Mouse (Mus musculus) neural tube, embryonic 11.5 days (tissue): ENCODE data around the gene Rin3. TPM values are rescaled to one million over a fixed set of nuclear protein-coding genes. Genes with fewer than 3 reads are reported as not detected.

Experiments
- ATAC-seq: fragments of 200-750 bp; cut with Nextera tagmentation; 2 replicates; pipeline ENCODE4 v1.8.0; 2017; ENCODE audit warnings: moderate number of reproducible peaks, mild to moderate bottlenecking, moderate TSS enrichment, moderate library complexity; ENCODE audit not compliant: insufficient read depth, low FRiP score, low TSS enrichment
- DNase-seq: peaks from one replicate; pipeline ENCODE4 v3.0.0-alpha.2; 2015; ENCODE audit warnings: low spot score
- H3K27ac ChIP-seq: fragments of 300-500 bp; sonication (generic); 2 replicates; pipeline ENCODE4 v1.5.1; 2014; ENCODE audit warnings: low read depth, mild to moderate bottlenecking, low read length
- H3K27me3 ChIP-seq: fragments of 300-500 bp; sonication (generic); 2 replicates; pipeline ENCODE4 v1.6.1; 2014; ENCODE audit warnings: mild to moderate bottlenecking, low read length, mixed read lengths; ENCODE audit not compliant: control insufficient read depth, insufficient read depth
- H3K36me3 ChIP-seq: fragments of 300-500 bp; sonication (generic); 2 replicates; pipeline ENCODE4 v1.6.1; 2014; ENCODE audit warnings: mild to moderate bottlenecking, low read length, moderate library complexity, mixed read lengths; ENCODE audit not compliant: control insufficient read depth, insufficient read depth
- H3K4me1 ChIP-seq: fragments of 300-500 bp; sonication (generic); 2 replicates; pipeline ENCODE4 v1.6.1; 2014; ENCODE audit warnings: low read length, mixed read lengths; ENCODE audit not compliant: control insufficient read depth, insufficient read depth
- H3K4me2 ChIP-seq: fragments of 300-500 bp; sonication (generic); 2 replicates; pipeline ENCODE4 v1.6.1; 2014; ENCODE audit warnings: low read depth, mild to moderate bottlenecking, moderate library complexity
- H3K4me3 ChIP-seq: fragments of 300-500 bp; sonication (generic); 2 replicates; pipeline ENCODE4 v1.5.1; 2014; ENCODE audit warnings: low read depth, low read length
- H3K9ac ChIP-seq: fragments of 300-500 bp; sonication (generic); 2 replicates; pipeline ENCODE4 v1.6.1; 2014; ENCODE audit warnings: mild to moderate bottlenecking, low read length
- H3K9me3 ChIP-seq: fragments of 300-500 bp; sonication (generic); 2 replicates; pipeline ENCODE4 v1.6.1; 2016; ENCODE audit warnings: low read length; ENCODE audit not compliant: control insufficient read depth
- WGBS: fragments of 180-500 bp; shearing (Covaris S2); extraction: QIAGEN DNeasy Blood & Tissue Kit; methylation state at CpG from one replicate; pipeline ENCODE4 v1.1.7; 2014; 5-methylcytosine and 5-hydroxymethylcytosine counted together
- polyA plus RNA-seq: library from polyadenylated mRNA; unstranded; fragments of >200 nt; fragmentation: Nextera tagmentation; extraction: Ambion mirVana; gene quantifications from 2 replicates; pipeline ENCODE4 v1.2.1, GENCODE M21; 2014

Rin3 gene
- polyA plus RNA-seq, 1 experiment from 2014 or later: 5.0 TPM

DNA sequence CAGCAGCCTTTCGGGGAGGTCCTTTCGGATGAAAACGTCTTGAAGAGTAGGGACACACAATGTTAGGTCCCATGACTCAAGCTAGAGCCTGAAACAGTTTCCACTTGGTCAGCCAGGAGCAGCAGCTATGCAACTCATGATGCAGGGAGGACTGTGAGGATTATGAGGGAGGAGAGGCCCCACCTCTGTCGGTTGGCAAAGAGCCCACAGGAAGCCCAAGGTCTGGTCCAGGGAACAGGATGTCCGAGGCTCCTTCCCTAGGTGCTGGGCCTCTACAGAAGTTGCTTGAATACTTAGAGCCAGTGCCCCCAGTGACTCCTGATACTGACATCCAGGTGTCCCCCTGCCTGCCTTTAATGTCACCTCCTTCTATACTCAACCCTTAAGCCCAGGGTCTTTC, 28.6 kb downstream of the Rin3 start:
- Histone ChIP-seq H3K27me3 (no peaks in the 10 kb centered on the region), H3K4me2 (no peak overlapping the region), H3K9ac (no peak overlapping the region), H3K4me1 (no peaks in the 10 kb centered on the region), H3K27ac (no peak overlapping the region), H3K36me3 (no peaks in the 10 kb centered on the region), H3K9me3 (no peaks in the 10 kb centered on the region), H3K4me3 (no peak overlapping the region)
- DNase-seq: no peak
- ATAC-seq: no peak
- 94% methylated on average over 5 of the region's 5 CpGs for WGBS

DNA sequence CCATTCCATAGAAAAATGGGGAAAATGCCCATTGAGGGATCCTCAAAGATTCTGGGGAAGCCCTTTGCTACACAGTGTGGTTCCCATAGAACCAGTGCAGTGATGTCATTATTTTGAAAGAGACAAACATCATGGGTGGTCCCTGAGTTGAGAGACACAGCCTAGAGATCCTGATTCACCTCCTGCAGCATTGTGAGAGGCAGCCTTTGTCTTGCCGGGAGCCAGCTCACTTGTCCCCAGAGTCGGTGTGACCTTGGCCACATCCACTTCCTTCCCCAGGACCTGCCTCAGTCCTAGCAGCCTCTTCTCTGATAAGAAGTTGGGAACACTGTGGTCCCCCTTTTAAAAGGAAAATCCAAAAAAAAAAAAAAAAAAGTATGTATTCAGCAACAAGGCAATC, 36.3 kb downstream of the Rin3 start:
- 55% methylated on average over 2 of the region's 2 CpGs for WGBS
- no peaks in the 10 kb centered on the region for H3K27me3 ChIP-seq
- DNase-seq: no peak
- H3K4me3 ChIP-seq: no peak overlapping the region
- no peak overlapping the region for H3K9ac ChIP-seq
- H3K4me2 ChIP-seq: no peak overlapping the region
- H3K27ac ChIP-seq: no peak overlapping the region
- no peak for ATAC-seq
- no peaks in the 10 kb centered on the region for H3K36me3 ChIP-seq
- no peaks in the 10 kb centered on the region for H3K4me1 ChIP-seq
- H3K9me3 ChIP-seq: no peaks in the 10 kb centered on the region

DNA sequence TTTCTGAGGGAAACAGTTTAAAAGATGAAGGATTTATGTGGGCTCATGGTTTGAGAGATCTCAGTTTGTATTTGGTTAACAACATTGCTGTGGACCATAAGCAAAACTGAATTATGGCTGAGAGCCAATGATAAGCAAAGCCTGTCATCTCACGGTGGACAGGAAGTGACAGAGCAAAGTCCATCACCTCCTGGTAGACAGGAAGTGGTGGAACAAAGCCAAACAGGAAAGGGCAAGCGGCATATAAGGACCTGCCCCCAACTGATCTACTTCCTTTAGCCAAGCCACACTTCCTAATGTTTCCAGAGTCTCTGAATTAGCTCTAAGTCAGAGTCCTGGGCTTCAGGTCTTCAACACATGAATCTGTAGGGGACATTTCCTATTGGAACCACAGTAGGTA, 37.1 kb downstream of the Rin3 start:
- Histone ChIP-seq H3K9ac (no peak overlapping the region), H3K4me1 (no peaks in the 10 kb centered on the region), H3K36me3 (no peaks in the 10 kb centered on the region), H3K9me3 (no peaks in the 10 kb centered on the region), H3K27me3 (no peaks in the 10 kb centered on the region), H3K4me3 (no peak overlapping the region), H3K27ac (no peak overlapping the region), H3K4me2 (no peak overlapping the region)
- WGBS: 66% methylated on average over 2 of the region's 2 CpGs
- DNase-seq: no peak
- no peak for ATAC-seq

DNA sequence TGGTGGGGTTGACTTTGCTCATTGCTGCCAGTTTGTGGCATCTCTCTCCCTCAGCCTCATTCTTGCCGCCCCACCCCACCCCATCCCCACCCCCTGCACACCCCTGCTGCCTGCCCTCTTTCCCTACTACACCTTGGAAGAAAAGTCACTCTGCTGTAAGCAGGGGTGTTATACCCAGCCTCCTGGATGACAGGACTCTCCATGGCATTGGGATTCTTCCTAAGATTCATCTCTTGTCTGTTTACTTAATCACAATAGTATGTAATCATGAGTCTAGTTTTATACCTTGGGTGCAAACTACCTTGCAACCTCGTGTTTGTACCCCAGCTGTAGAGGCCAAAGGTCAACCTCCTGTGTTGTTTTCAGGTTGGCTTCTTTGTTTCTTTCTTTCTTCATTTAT, 37.5 kb downstream of the Rin3 start:
- H3K27me3 ChIP-seq: no peaks in the 10 kb centered on the region
- 58% methylated on average over 2 of the region's 2 CpGs for WGBS
- no peak overlapping the region for H3K27ac ChIP-seq

DNA sequence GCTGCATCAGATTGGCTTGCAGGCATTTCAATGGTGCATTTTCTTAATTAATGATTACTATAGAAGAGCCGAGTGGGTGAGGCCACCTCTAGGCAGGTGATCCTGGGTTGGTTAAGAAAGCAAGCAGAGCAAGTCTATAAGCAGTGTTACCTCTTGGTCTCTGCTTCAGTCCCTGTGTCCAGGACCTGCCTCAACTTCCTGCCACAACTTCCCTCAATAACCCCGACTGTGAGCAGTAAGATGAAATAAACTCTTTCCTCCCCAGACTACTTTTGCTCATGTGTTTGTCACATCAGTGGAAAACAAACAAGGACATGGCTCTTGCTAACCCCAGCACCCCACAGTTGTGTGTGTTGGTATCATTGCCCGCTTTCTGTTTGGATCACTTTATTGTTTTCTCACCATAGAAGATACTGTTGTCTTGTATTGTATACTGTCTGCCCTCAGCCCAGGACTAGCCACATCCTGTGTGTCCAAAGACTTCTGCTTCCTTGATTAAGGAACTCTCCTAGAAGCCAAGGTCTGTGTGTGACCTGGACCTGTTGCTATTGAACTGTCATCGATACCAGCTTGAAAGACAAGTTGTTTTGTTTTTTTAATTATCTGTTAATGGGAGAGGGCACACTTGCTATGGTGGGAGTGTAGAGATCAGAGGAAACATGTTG, 38.3 kb downstream of the Rin3 start:
- WGBS: 88% methylated on average over 4 of the region's 4 CpGs
- Histone ChIP-seq H3K4me2 (no peak overlapping the region), H3K27ac (no peak overlapping the region), H3K4me1 (no peaks in the 10 kb centered on the region), H3K9ac (no peak overlapping the region), H3K36me3 (no peaks in the 10 kb centered on the region), H3K9me3 (no peaks in the 10 kb centered on the region), H3K27me3 (no peaks in the 10 kb centered on the region), H3K4me3 (no peak overlapping the region)
- ATAC-seq (no peak), DNase-seq (no peak)

More for the DNA sequence above, 37.5 kb downstream of the Rin3 start:
- DNase-seq (no peak), ATAC-seq (no peak)
- H3K4me3 ChIP-seq: no peak overlapping the region
- no peak overlapping the region for H3K4me2 ChIP-seq
- H3K9me3 ChIP-seq: no peaks in the 10 kb centered on the region
- no peaks in the 10 kb centered on the region for H3K36me3 ChIP-seq
- no peak overlapping the region for H3K9ac ChIP-seq
- H3K4me1 ChIP-seq: no peaks in the 10 kb centered on the region

DNA sequence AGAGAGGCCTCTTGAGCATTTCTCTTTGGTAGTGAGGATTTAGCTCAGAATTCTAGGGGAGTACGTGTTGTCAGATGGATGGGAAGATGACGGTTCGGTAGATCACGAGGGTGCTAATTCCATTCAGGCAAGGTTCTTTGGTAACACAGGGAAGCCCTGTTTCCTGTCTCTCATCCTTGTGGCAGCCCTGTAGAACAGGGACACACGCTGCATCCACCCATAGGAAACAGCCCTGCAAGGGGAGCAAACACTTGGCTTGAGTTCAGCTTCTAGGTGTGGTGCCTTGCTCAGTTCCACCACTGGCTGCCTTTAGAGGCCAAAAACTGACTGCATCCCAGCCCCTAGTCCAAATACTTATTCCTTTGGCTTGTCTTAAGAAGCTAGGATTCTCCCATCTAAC, 39.0 kb downstream of the Rin3 start:
- H3K9me3 ChIP-seq: no peaks in the 10 kb centered on the region
- H3K4me1 ChIP-seq: no peaks in the 10 kb centered on the region
- no peaks in the 10 kb centered on the region for H3K36me3 ChIP-seq
- H3K4me2 ChIP-seq: no peak overlapping the region
- no peak overlapping the region for H3K9ac ChIP-seq
- H3K27me3 ChIP-seq: no peaks in the 10 kb centered on the region
- no peak overlapping the region for H3K4me3 ChIP-seq
- H3K27ac ChIP-seq: no peak overlapping the region
- ATAC-seq: no peak
- DNase-seq: no peak
- 85% methylated on average over 5 of the region's 5 CpGs for WGBS

DNA sequence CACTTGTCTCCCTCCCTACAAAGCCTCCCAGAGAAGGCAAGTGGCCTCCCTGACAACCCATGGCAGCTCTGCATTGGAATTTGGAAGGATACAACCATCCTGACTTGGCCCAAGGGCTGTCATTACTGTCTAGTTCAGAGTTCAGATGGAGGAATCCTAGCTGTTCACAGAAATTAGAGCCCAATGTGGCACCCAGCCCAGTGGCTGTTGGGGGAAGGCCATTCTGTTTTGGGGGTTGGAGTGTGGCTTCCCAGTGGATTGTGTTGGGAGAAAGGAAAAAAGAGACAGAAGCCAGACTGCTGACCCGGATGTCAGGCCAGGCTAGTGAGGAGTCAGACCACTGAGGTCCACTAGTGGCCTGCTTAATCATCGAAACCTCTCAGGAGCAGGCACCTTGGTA, 40.5 kb downstream of the Rin3 start:
- no peak for DNase-seq
- H3K4me3 ChIP-seq: no peak overlapping the region
- H3K36me3 ChIP-seq: no peaks in the 10 kb centered on the region
- no peaks in the 10 kb centered on the region for H3K27me3 ChIP-seq
- H3K9ac ChIP-seq: no peak overlapping the region
- no peak overlapping the region for H3K27ac ChIP-seq
- H3K4me1 ChIP-seq: no peaks in the 10 kb centered on the region
- H3K9me3 ChIP-seq: no peaks in the 10 kb centered on the region
- H3K4me2 ChIP-seq: no peak overlapping the region
- no peak for ATAC-seq
- 100% methylated on average over 2 of the region's 2 CpGs for WGBS

DNA sequence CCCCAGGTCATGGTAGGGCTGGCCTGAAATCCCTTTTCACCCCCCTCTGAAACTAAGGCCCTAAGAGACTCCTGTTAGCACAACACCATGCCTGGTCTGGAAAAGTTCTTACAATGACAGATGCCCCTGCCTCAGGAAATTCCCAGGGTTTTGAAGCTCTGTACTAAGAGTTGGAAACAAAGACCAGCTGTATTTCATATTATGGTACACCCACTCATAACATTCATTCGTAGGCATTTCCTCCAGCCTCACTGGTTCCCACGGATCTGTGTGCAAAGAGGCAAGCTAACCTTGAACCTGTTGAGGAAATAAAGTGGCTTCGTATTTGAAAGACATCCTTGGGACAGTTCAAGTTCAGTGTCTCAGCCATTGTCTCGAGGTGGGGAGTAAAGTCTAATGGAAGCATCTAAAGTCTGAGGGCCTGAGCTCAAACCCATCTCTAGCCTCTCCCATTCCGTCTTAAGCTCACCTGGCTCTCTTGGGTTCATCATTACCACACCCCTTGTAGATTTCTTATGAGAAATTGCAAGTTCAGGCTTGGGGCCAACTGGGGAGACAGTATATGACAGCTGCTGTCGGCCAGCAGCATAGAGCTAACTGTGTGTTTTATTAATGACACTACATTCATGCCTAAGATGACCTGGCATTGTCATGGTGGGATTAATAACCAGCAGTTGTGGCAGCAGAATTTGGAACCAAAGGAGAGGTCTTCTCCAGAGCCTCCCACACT, 41.5 kb downstream of the Rin3 start:
- WGBS: 73% methylated on average over 6 of the region's 6 CpGs

DNA sequence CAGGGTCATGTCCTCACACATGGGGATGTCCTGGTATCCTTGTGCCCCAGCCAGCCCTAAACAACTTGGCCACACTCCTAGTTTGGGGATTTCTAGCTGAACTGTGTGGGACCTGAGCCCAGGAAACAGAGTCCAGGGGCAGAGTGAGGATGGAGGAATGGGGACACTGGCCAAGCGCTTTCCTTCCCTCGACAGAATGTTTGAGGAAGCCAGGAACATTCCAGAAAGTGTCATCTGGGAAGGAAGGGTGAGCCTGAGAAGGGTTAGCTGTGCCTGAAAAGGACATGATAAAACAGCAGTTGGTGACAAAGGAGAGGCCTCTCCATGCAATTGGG, 42.0 kb downstream of the Rin3 start:
- 87% methylated on average over 2 of the region's 2 CpGs for WGBS
- no peak for DNase-seq

More for the DNA sequence above, 41.5 kb downstream of the Rin3 start:
- DNase-seq (no peak), ATAC-seq (no peak)
- no peak overlapping the region for H3K27ac ChIP-seq
- H3K27me3 ChIP-seq: no peaks in the 10 kb centered on the region
- H3K4me3 ChIP-seq: no peak overlapping the region
- H3K36me3 ChIP-seq: no peaks in the 10 kb centered on the region
- no peak overlapping the region for H3K4me2 ChIP-seq
- H3K9me3 ChIP-seq: no peaks in the 10 kb centered on the region
- H3K4me1 ChIP-seq: no peaks in the 10 kb centered on the region
- no peak overlapping the region for H3K9ac ChIP-seq

More for the DNA sequence above, 42.0 kb downstream of the Rin3 start:
- Histone ChIP-seq H3K4me3 (no peak overlapping the region), H3K9ac (no peak overlapping the region), H3K36me3 (no peaks in the 10 kb centered on the region), H3K9me3 (no peaks in the 10 kb centered on the region), H3K4me2 (no peak overlapping the region), H3K27me3 (no peaks in the 10 kb centered on the region), H3K27ac (no peak overlapping the region), H3K4me1 (no peaks in the 10 kb centered on the region)
- ATAC-seq: no peak
